Mouse (Mus musculus) ES-Bruce4 (cell line): ENCODE measurements around the gene Bri3. TPM values are rescaled to one million over a fixed set of nuclear protein-coding genes. Genes with fewer than 3 reads are reported as not detected.
A peak's percentile ranks its signal among the peaks of the same experiment; 100 is the strongest.
"Not testable (repeated sequence)": the region's sequence is repeated elsewhere in the genome, so short reads cannot be mapped to it uniquely, and the experiment has no call there.

Source experiments
- H3K27ac ChIP-seq: 2 replicates; pipeline ENCODE4 v1.5.1; 2012; ENCODE audit warnings: low read length, inconsistent platforms; ENCODE audit not compliant: insufficient read depth
- H3K27me3 ChIP-seq: 2 replicates; pipeline ENCODE4 v1.6.1; 2012; ENCODE audit warnings: mild to moderate bottlenecking, low read length, inconsistent platforms; ENCODE audit not compliant: control insufficient read depth, poor library complexity, insufficient read depth, severe bottlenecking
- H3K36me3 ChIP-seq: 2 replicates; pipeline ENCODE4 v1.6.1; 2012; ENCODE audit warnings: inconsistent platforms, mild to moderate bottlenecking, low read length, moderate library complexity; ENCODE audit not compliant: control insufficient read depth, poor library complexity, insufficient read depth, severe bottlenecking
- H3K4me1 ChIP-seq: one replicate; pipeline ENCODE4 v1.8.1; 2011; ENCODE audit warnings: low read length; ENCODE audit not compliant: control insufficient read depth, insufficient read depth
- H3K4me3 ChIP-seq: 2 replicates; pipeline ENCODE4 v1.5.1; 2011; ENCODE audit warnings: low read depth, mild to moderate bottlenecking, low read length
- H3K9ac ChIP-seq: 2 replicates; pipeline ENCODE4 v1.6.1; 2012; ENCODE audit warnings: low read depth, mild to moderate bottlenecking, inconsistent platforms; ENCODE audit not compliant: poor library complexity, severe bottlenecking
- H3K9me3 ChIP-seq: replicated peaks from 2 replicates; pipeline ENCODE4 v1.6.1; 2012; ENCODE audit warnings: mild to moderate bottlenecking, low read length, inconsistent platforms; ENCODE audit not compliant: control insufficient read depth, poor library complexity, insufficient read depth, severe bottlenecking
- CTCF ChIP-seq: IDR thresholded peaks from one replicate; pipeline ENCODE4 v1.8.1; 2011; ENCODE audit warnings: low read depth, low read length
- EP300 ChIP-seq: IDR thresholded peaks from 2 replicates; pipeline ENCODE4 v1.6.1; 2011; ENCODE audit warnings: low read depth, low read length; ENCODE audit not compliant: insufficient read depth
- POLR2A ChIP-seq: IDR thresholded peaks from one replicate; pipeline ENCODE4 v1.8.1; 2011; ENCODE audit warnings: low read length; ENCODE audit not compliant: insufficient read depth
- polyA plus RNA-seq: library from polyadenylated mRNA; stranded (reverse); fragments of >200 nt; gene quantifications from 2 replicates; pipeline ENCODE4 v1.2.4, GENCODE M21; 2011; ENCODE audit warnings: low read depth; ENCODE audit not compliant: missing spikeins, insufficient read depth, insufficient read length

Bri3 gene
- polyA plus RNA-seq, 1 experiment, result 82.6 TPM

DNA sequence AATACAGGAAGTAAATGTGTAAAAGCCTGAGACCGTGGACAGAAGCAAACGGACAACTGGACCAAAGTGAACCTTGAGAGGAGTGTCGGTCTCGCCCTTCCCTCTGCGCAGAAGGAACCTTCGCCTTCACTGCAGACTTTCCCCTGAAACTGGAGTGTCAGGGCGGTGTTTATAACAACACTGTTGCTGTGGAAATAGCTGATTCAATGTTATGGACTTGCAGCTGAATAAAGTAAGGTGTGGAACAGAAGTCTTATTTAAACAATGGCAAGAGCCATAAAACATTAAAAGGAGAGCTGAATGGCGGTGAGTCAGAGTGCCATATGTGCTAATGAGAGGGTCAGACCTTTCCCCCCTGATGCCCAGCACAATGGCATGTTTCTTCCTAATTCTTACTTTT, 73.2 kb downstream of the Bri3 start:
- TF ChIP-seq EP300, result no peak
- no peak for TF ChIP-seq CTCF
- no peak for TF ChIP-seq POLR2A
- Histone ChIP-seq H3K27me3 (no peaks in the 10 kb centered on the region), H3K9ac (no peak overlapping the region), H3K4me1 (no peaks in the 10 kb centered on the region), H3K27ac (no peak overlapping the region), H3K9me3 (no peaks in the 10 kb centered on the region), H3K36me3 (no peaks in the 10 kb centered on the region), H3K4me3 (no peak overlapping the region)

DNA sequence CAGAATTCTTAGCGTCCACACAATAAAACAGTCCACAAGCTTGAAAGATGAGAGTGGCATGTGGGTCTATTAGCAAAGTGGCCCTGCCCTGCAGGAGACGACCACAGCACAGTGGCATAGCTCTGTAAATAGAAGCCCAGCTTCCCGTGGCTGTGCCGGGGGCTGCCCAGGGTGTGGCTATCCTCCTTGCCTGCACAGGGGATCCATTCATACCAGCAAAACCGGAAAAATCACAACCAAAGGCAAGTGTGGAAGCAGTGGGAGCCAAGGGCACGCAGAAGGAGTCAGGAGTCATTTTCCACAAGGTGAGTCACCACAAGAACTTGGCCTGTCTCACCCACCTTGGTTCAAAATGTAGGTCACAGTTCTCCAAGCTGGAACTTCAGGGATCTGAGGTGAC, 74.0 kb downstream of the Bri3 start:
- H3K27me3 ChIP-seq, result no peaks in the 10 kb centered on the region
- H3K27ac ChIP-seq, result no peak overlapping the region
- H3K4me1 ChIP-seq, result no peaks in the 10 kb centered on the region
- TF ChIP-seq CTCF (no peak), POLR2A (no peak), EP300 (no peak)
- no peak overlapping the region for H3K4me3 ChIP-seq
- no peaks in the 10 kb centered on the region for H3K9me3 ChIP-seq
- H3K9ac ChIP-seq, result no peak overlapping the region
- no peaks in the 10 kb centered on the region for H3K36me3 ChIP-seq

DNA sequence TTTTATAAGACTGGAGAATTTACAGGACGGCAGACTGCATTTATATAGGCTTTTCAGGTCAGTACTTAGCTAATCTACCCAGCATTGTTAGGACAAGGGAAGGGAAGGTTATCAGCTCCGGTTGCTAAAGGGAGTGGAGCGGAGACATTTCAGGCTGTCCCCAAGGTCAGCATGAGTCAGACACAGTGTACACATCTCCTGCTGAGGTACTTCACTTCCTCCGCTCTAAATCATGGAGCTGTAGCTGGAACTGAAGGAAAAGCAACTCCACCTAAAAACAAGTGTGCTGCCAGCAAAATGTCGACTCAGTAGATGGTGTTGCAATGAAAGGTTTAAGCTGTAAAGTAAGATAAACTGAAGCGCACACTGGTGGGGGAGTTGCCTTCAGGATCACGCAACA, 77.4 kb downstream of the Bri3 start:
- Histone ChIP-seq H3K4me1 (no peaks in the 10 kb centered on the region), H3K27ac (0 out of 2 replicates have a peak overlapping the region, but pooled peaks have one; percentile 60), H3K4me3 (no peak overlapping the region), H3K27me3 (no peaks in the 10 kb centered on the region), H3K9me3 (no peaks in the 10 kb centered on the region), H3K36me3 (no peaks in the 10 kb centered on the region), H3K9ac (no peak overlapping the region)
- TF ChIP-seq POLR2A, result no peak
- TF ChIP-seq EP300, result 0 out of 2 replicates have a peak, but pooled peaks have one; percentile 45

DNA sequence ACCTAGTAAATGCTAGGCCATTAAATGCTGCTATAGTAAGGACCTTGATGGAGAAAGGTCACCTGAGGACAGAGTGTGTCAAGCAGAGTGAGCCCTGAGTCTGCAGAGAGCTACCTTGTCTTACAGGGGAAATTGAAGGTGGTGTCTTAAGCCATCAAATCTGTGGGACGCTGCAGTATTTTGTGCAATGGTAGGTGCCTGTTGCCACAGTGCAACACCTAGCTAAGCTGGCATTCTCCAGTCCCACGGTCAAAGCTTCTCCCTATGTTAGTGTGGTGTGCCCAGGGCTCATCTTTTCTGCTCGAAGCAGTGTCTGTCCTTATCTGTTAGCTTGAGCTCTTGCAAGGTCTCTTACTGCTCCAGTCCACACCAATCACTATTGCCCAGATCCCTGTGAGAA, 78.5 kb downstream of the Bri3 start:
- Histone ChIP-seq H3K27ac (no peak overlapping the region), H3K36me3 (no peaks in the 10 kb centered on the region), H3K9me3 (no peaks in the 10 kb centered on the region), H3K9ac (no peak overlapping the region), H3K27me3 (no peaks in the 10 kb centered on the region), H3K4me3 (no peak overlapping the region), H3K4me1 (no peaks in the 10 kb centered on the region)
- TF ChIP-seq CTCF, result no peak
- TF ChIP-seq POLR2A, result no peak
- no peak for TF ChIP-seq EP300

DNA sequence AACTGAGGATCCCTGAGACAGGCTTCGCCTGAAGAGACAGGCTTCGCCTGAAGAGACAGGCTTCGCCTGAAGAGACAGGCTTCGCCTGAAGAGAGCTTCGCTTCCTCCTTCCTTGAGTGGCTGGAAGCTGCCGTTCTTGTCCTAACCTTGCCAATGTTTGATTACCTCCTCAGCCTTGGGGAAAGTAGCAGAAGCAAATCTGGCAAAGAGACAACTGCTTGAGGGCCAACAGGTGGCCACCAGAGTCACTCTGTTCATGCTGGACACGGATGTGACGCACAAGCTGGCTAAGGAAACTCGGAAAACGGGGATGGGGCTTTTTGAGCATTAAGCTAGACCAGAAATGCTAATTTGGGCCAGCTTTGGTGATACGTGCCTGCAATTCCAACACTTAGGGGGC, 89.8 kb downstream of the Bri3 start:
- no peaks in the 10 kb centered on the region for H3K27me3 ChIP-seq
- H3K4me3 ChIP-seq, result no peak overlapping the region
- no peaks in the 10 kb centered on the region for H3K4me1 ChIP-seq
- TF ChIP-seq POLR2A, result no peak
- no peaks in the 10 kb centered on the region for H3K9me3 ChIP-seq
- H3K27ac ChIP-seq, result no peak overlapping the region
- no peaks in the 10 kb centered on the region for H3K36me3 ChIP-seq
- no peak overlapping the region for H3K9ac ChIP-seq

DNA sequence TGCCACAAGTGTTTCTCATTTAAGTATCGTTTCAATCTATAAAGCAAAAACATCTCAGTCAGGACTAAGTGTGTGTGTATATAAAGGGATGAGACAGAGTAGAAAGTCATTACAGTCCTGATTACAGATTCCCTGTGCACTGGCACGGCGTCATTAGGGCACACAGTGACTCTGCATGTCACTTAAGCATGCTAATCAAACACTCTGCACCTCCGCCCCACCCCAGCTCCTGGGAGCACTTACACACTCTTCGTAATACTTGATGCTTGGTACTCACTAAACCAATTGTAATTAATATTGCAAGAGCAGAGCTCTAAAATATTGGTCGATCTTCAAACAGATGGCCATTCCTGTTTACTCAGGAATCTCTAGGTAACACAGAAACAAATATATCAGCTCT, 91.1 kb downstream of the Bri3 start:
- H3K9me3 ChIP-seq, H3K27me3 ChIP-seq, H3K4me1 ChIP-seq, H3K4me3 ChIP-seq, H3K27ac ChIP-seq, H3K36me3 ChIP-seq, H3K9ac ChIP-seq: not testable (repeated sequence)

DNA sequence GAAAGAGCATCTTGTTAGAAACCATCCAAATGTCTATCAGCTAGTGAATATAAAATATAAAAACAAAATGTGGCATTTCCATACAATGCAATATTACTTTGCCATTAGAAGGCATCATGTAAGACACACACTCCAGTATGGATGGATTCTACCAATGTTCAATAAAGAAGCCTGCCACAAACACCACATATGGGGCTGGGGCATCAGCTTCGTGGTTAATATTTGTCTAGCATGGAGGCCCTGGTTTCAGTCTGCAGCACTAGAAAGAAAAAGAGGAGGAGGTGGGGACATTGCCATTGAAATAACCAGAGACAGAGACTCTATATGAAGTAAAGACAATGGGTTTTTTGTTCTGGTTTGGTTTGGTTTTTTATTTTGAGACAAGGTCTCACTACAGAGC, 94.5 kb downstream of the Bri3 start:
- no peak overlapping the region for H3K9ac ChIP-seq
- no peak overlapping the region for H3K4me3 ChIP-seq
- H3K27ac ChIP-seq, result no peak overlapping the region
- H3K9me3 ChIP-seq, result no peaks in the 10 kb centered on the region
- no peaks in the 10 kb centered on the region for H3K4me1 ChIP-seq
- no peaks in the 10 kb centered on the region for H3K27me3 ChIP-seq
- H3K36me3 ChIP-seq, result no peaks in the 10 kb centered on the region
- TF ChIP-seq POLR2A, result no peak
- no peak for TF ChIP-seq EP300
- TF ChIP-seq CTCF, result no peak
